Mouse (Mus musculus): ENCODE measurements around the gene Kiss1. TPM values are rescaled to one million over a fixed set of nuclear protein-coding genes. Genes with fewer than 3 reads are reported as not detected.

Gene Kiss1
- total and polyA plus RNA-seq, 3 experiments, result not detected

- no peaks in the 10 kb centered on the region for H3K36me3 ChIP-seq (replicated peaks in 1 of 2; ENCODE audit: control insufficient read depth in 1 of 2, insufficient read depth in 1 of 2, low read length in 1 of 2)
- no peak for TF ChIP-seq PAX5 (IDR thresholded peaks at IDR 0.05; ENCODE audit: low read length)
- no peak for TF ChIP-seq ELF1 (IDR thresholded peaks at IDR 0.05; ENCODE audit: low read depth, low read length)
- TF ChIP-seq ETS1 (conservative IDR thresholded peaks at IDR 0.05; ENCODE audit: low read depth, low read length), result no peak
- TF ChIP-seq CHD2 (IDR thresholded peaks at IDR 0.05; ENCODE audit: low read length), result no peak
- TF ChIP-seq MAX (IDR thresholded peaks at IDR 0.05; ENCODE audit: low read length), result no peak
- TF ChIP-seq NELFE (IDR thresholded peaks at IDR 0.05; ENCODE audit: low read depth, low read length), result no peak
- TF ChIP-seq POLR2AphosphoS2 (IDR thresholded peaks at IDR 0.05; ENCODE audit: low read depth, low read length), result no peak
- TF ChIP-seq ZNF384 (IDR thresholded peaks at IDR 0.05; ENCODE audit: low read depth, low read length), result no peak
- no peak for TF ChIP-seq HCFC1 (IDR thresholded peaks at IDR 0.05; ENCODE audit: low read depth, low read length)
- TF ChIP-seq CHD1 (IDR thresholded peaks at IDR 0.05; ENCODE audit: low read depth, low read length), result no peak
- no peak for TF ChIP-seq E2F4 (IDR thresholded peaks at IDR 0.05; ENCODE audit: insufficient replicate concordance, low read depth, low read length)
- peaks cover 95% of the 10 kb centered on the region for H3K27me3 ChIP-seq (replicated peaks)
- dilution Hi-C loops (cut with MboI; ENCODE audit: extremely low pct_ligation_motif_present, extremely low pct_unique_long_range_greater_than_20kb, low sequenced_read_pairs), result no loop called here
- H3K4me3 ChIP-seq (replicated peaks in 1 of 3; ENCODE audit: low read depth in 2 of 3, low read length in 2 of 3, poor library complexity in 1 of 3), result no peak overlapping the region
- in situ Hi-C loops (cut with MboI; ENCODE audit: low pct_ligation_motif_present, low pct_unique_long_range_greater_than_20kb, low sequenced_read_pairs), result no loop called here
- H3K9me3 ChIP-seq (replicated peaks; ENCODE audit: low read length), result no peaks in the 10 kb centered on the region
- H3K4me1 ChIP-seq (ENCODE audit: control insufficient read depth in 1 of 2, insufficient read depth in 2 of 2), result no peaks in the 10 kb centered on the region
- no peak overlapping the region for H3K27ac ChIP-seq (ENCODE audit: insufficient read depth, low read depth)
- no peak overlapping the region for H3K4me2 ChIP-seq (ENCODE audit: insufficient read depth, low read depth, poor library complexity, severe bottlenecking)
- H3K9ac ChIP-seq (ENCODE audit: insufficient read depth, low read depth), result no peak overlapping the region
- DNase-seq (ENCODE audit: extremely low read depth), result no peak
- no peaks in the 10 kb centered on the region for H3K79me2 ChIP-seq (replicated peaks; ENCODE audit: control insufficient read depth, extremely low read depth, insufficient read depth, poor library complexity, severe bottlenecking)
Measured at GRCm38 (mm10) chr1:133280537-133280936, 41.1 kb upstream of the Kiss1 start.

GRCm38 (mm10) chr1:133285907-133286306, 35.8 kb upstream of the Kiss1 start:
- Histone ChIP-seq H3K4me3 (replicated peaks in 1 of 3; ENCODE audit: low read depth in 2 of 3, low read length in 2 of 3, poor library complexity in 1 of 3) (no peak overlapping the region), H3K4me2 (ENCODE audit: insufficient read depth, low read depth, poor library complexity, severe bottlenecking) (no peak overlapping the region), H3K27ac (ENCODE audit: insufficient read depth, low read depth) (no peak overlapping the region), H3K9me3 (replicated peaks; ENCODE audit: low read length) (no peaks in the 10 kb centered on the region), H3K79me2 (replicated peaks; ENCODE audit: control insufficient read depth, extremely low read depth, insufficient read depth, poor library complexity, severe bottlenecking) (no peaks in the 10 kb centered on the region), H3K36me3 (replicated peaks in 1 of 2; ENCODE audit: control insufficient read depth in 1 of 2, insufficient read depth in 1 of 2, low read length in 1 of 2) (no peaks in the 10 kb centered on the region), H3K27me3 (replicated peaks) (peaks cover 92% of the 10 kb centered on the region), H3K9ac (ENCODE audit: insufficient read depth, low read depth) (no peak overlapping the region), H3K4me1 (ENCODE audit: control insufficient read depth in 1 of 2, insufficient read depth in 2 of 2) (no peaks in the 10 kb centered on the region)
- TF ChIP-seq RCOR1 (conservative IDR thresholded peaks at IDR 0.05; ENCODE audit: low read depth, low read length) (no peak), JUND (conservative IDR thresholded peaks at IDR 0.05; ENCODE audit: low read depth, low read length) (no peak), ELF1 (IDR thresholded peaks at IDR 0.05; ENCODE audit: low read depth, low read length) (no peak), HCFC1 (IDR thresholded peaks at IDR 0.05; ENCODE audit: low read depth, low read length) (no peak), IRF4 (IDR thresholded peaks at IDR 0.05; ENCODE audit: low read depth, low read length) (no peak), MEF2A (IDR thresholded peaks at IDR 0.05; ENCODE audit: borderline replicate concordance, low read depth, low read length) (no peak), MXI1 (IDR thresholded peaks at IDR 0.05; ENCODE audit: low read depth, low read length) (no peak), TCF12 (IDR thresholded peaks at IDR 0.05; ENCODE audit: low read depth, low read length) (no peak), TBP (conservative IDR thresholded peaks at IDR 0.05; ENCODE audit: low read depth, low read length) (no peak), JUN (IDR thresholded peaks at IDR 0.05; ENCODE audit: insufficient read depth, low read depth, low read length) (no peak), ETS1 (conservative IDR thresholded peaks at IDR 0.05; ENCODE audit: low read depth, low read length) (no peak), PAX5 (IDR thresholded peaks at IDR 0.05; ENCODE audit: low read length) (no peak)
- dilution Hi-C loops (cut with MboI; ENCODE audit: extremely low pct_ligation_motif_present, extremely low pct_unique_long_range_greater_than_20kb, low sequenced_read_pairs) (no loop called here), in situ Hi-C loops (cut with MboI; ENCODE audit: low pct_ligation_motif_present, low pct_unique_long_range_greater_than_20kb, low sequenced_read_pairs) (no loop called here)
- DNase-seq (ENCODE audit: extremely low read depth), result no peak

Measured in CH12.LX (cell line).